Mouse (Mus musculus) testis, adult 2 months (tissue): Measurements from ENCODE around the gene Cachd1. TPM values are rescaled to one million over a fixed set of nuclear protein-coding genes. Genes with fewer than 3 reads are reported as not detected.

ENCODE experiments used
- H3K27ac ChIP-seq: fragments of 200-500 bp; 2 replicates; pipeline ENCODE4 v1.5.1; 2012; ENCODE audit warnings: low read depth, low read length; ENCODE audit not compliant: control insufficient read depth, insufficient read depth
- H3K27me3 ChIP-seq: fragments of 200-500 bp; 2 replicates; pipeline ENCODE4 v1.6.1; 2012; ENCODE audit warnings: mild to moderate bottlenecking, low read length, moderate library complexity; ENCODE audit not compliant: control insufficient read depth, insufficient read depth
- H3K36me3 ChIP-seq: fragments of 200-500 bp; 2 replicates; pipeline ENCODE4 v1.6.1; 2012; ENCODE audit warnings: mild to moderate bottlenecking, low read length; ENCODE audit not compliant: control insufficient read depth, insufficient read depth
- H3K4me1 ChIP-seq: fragments of 200-500 bp; 2 replicates; pipeline ENCODE4 v1.6.1; 2012; ENCODE audit warnings: low read length; ENCODE audit not compliant: control insufficient read depth, insufficient read depth
- H3K4me3 ChIP-seq: fragments of 200-500 bp; 2 replicates; pipeline ENCODE4 v1.5.1; 2012; ENCODE audit warnings: low read depth, mild to moderate bottlenecking, low read length, moderate library complexity, mixed read lengths; ENCODE audit not compliant: control insufficient read depth
- CTCF ChIP-seq: fragments of 200-500 bp; IDR thresholded peaks from 2 replicates; pipeline ENCODE4 v1.5.1; 2012; ENCODE audit warnings: low read depth, mild to moderate bottlenecking, inconsistent platforms, low read length, moderate library complexity; ENCODE audit not compliant: control insufficient read depth, insufficient read depth, insufficient replicate concordance
- POLR2A ChIP-seq: fragments of 200-500 bp; IDR thresholded peaks from 2 replicates; pipeline ENCODE4 v1.6.1; 2012; ENCODE audit warnings: low read depth, mild to moderate bottlenecking, inconsistent platforms, low read length, moderate library complexity; ENCODE audit not compliant: control insufficient read depth
- polyA plus RNA-seq: library from polyadenylated mRNA; depleted of rRNA; stranded (reverse); fragments of >200 nt; gene quantifications from 2 replicates; pipeline ENCODE4 v1.2.3, GENCODE M21; 2012

The Cachd1 gene
- polyA plus RNA-seq, 1 experiment = 10.0 TPM

- TF ChIP-seq POLR2A (no peak), CTCF (no peak)
- no peaks in the 10 kb centered on the region for H3K36me3 ChIP-seq
- H3K4me3 ChIP-seq = no peak overlapping the region
- no peak overlapping the region for H3K27ac ChIP-seq
- H3K27me3 ChIP-seq = no peaks in the 10 kb centered on the region
- no peaks in the 10 kb centered on the region for H3K4me1 ChIP-seq
Measured at GRCm38 (mm10) chr4:100894142-100894541, 117.7 kb downstream of the Cachd1 start.

- Histone ChIP-seq H3K27ac (no peak overlapping the region), H3K36me3 (no peaks in the 10 kb centered on the region), H3K4me1 (no peaks in the 10 kb centered on the region), H3K27me3 (no peaks in the 10 kb centered on the region), H3K4me3 (no peak overlapping the region)
- TF ChIP-seq CTCF = no peak
- TF ChIP-seq POLR2A = no peak
Measured at GRCm38 (mm10) chr4:100896260-100897010, 120.0 kb downstream of the Cachd1 start.

GRCm38 (mm10) chr4:100897943-100898342 is 121.5 kb downstream of the Cachd1 start:
- no peak for TF ChIP-seq POLR2A
- TF ChIP-seq CTCF = no peak
- no peaks in the 10 kb centered on the region for H3K27me3 ChIP-seq
- H3K4me1 ChIP-seq = no peaks in the 10 kb centered on the region
- no peak overlapping the region for H3K27ac ChIP-seq
- H3K36me3 ChIP-seq = no peaks in the 10 kb centered on the region
- H3K4me3 ChIP-seq = no peak overlapping the region

GRCm38 (mm10) chr4:100909694-100910340 is 133.3 kb downstream of the Cachd1 start:
- H3K27ac ChIP-seq = no peak overlapping the region
- H3K4me3 ChIP-seq = no peak overlapping the region
- H3K27me3 ChIP-seq = no peaks in the 10 kb centered on the region
- H3K36me3 ChIP-seq = no peaks in the 10 kb centered on the region
- no peaks in the 10 kb centered on the region for H3K4me1 ChIP-seq
- TF ChIP-seq POLR2A = no peak
- TF ChIP-seq CTCF = no peak

- H3K4me1 ChIP-seq = no peaks in the 10 kb centered on the region
- H3K27ac ChIP-seq = no peak overlapping the region
- TF ChIP-seq POLR2A (no peak), CTCF (no peak)
- no peak overlapping the region for H3K4me3 ChIP-seq
- no peaks in the 10 kb centered on the region for H3K36me3 ChIP-seq
- no peaks in the 10 kb centered on the region for H3K27me3 ChIP-seq
Measured at GRCm38 (mm10) chr4:100910605-100911330, 134.3 kb downstream of the Cachd1 start.

- H3K27me3 ChIP-seq = no peaks in the 10 kb centered on the region
- H3K27ac ChIP-seq = no peak overlapping the region
- H3K4me1 ChIP-seq = no peaks in the 10 kb centered on the region
- H3K36me3 ChIP-seq = no peaks in the 10 kb centered on the region
- TF ChIP-seq CTCF = no peak
- no peak for TF ChIP-seq POLR2A
- no peak overlapping the region for H3K4me3 ChIP-seq
Measured at GRCm38 (mm10) chr4:100911658-100912057, 135.2 kb downstream of the Cachd1 start.

- Histone ChIP-seq H3K36me3 (no peaks in the 10 kb centered on the region), H3K4me3 (no peak overlapping the region), H3K4me1 (no peaks in the 10 kb centered on the region), H3K27ac (no peak overlapping the region), H3K27me3 (no peaks in the 10 kb centered on the region)
- no peak for TF ChIP-seq CTCF
- no peak for TF ChIP-seq POLR2A
Measured at GRCm38 (mm10) chr4:100913666-100914065, 137.2 kb downstream of the Cachd1 start.
